Mouse (Mus musculus): ENCODE data around the gene Rufy1. TPM values are rescaled to one million over a fixed set of nuclear protein-coding genes. Genes with fewer than 3 reads are reported as not detected.

The Rufy1 gene
- polyA plus RNA-seq, 1 experiment: 12.5 TPM

- H3K27ac ChIP-seq (ENCODE audit: control insufficient read depth, insufficient read depth, low read depth, low read length, poor library complexity): 0 out of 2 replicates have a peak overlapping the region, but pooled peaks have one; percentile 9
- WGBS: 41% methylated on average over 6 of the region's 6 CpGs
Measured at GRCm38 (mm10) chr11:50415563-50416241, 15.2 kb downstream of the Rufy1 start.

GRCm38 (mm10) chr11:50407235-50407634, 23.7 kb downstream of the Rufy1 start:
- Histone ChIP-seq H3K4me3 (replicated peaks; ENCODE audit: control insufficient read depth, low read depth, low read length) (no peak overlapping the region), H3K27ac (ENCODE audit: control insufficient read depth, insufficient read depth, low read depth, low read length, poor library complexity) (no peak overlapping the region), H3K4me1 (ENCODE audit: control insufficient read depth, insufficient read depth, low read length) (no peaks in the 10 kb centered on the region)
- TF ChIP-seq CTCF (IDR thresholded peaks at IDR 0.05; ENCODE audit: control insufficient read depth, insufficient read depth, low read length) (no peak), POLR2A (IDR thresholded peaks at IDR 0.05; ENCODE audit: borderline replicate concordance, control insufficient read depth, low read depth, low read length) (no peak)
- 76% methylated on average over 6 of the region's 6 CpGs for WGBS

More at GRCm38 (mm10) chr11:50415563-50416241, 15.2 kb downstream of the Rufy1 start:
- TF ChIP-seq POLR2A (IDR thresholded peaks at IDR 0.05; ENCODE audit: borderline replicate concordance, control insufficient read depth, low read depth, low read length): no peak
- no peak for TF ChIP-seq CTCF (IDR thresholded peaks at IDR 0.05; ENCODE audit: control insufficient read depth, insufficient read depth, low read length)
- H3K4me3 ChIP-seq (replicated peaks; ENCODE audit: control insufficient read depth, low read depth, low read length): no peak overlapping the region
- H3K4me1 ChIP-seq (ENCODE audit: control insufficient read depth, insufficient read depth, low read length): peaks cover 5% of the 10 kb centered on the region

DNA sequence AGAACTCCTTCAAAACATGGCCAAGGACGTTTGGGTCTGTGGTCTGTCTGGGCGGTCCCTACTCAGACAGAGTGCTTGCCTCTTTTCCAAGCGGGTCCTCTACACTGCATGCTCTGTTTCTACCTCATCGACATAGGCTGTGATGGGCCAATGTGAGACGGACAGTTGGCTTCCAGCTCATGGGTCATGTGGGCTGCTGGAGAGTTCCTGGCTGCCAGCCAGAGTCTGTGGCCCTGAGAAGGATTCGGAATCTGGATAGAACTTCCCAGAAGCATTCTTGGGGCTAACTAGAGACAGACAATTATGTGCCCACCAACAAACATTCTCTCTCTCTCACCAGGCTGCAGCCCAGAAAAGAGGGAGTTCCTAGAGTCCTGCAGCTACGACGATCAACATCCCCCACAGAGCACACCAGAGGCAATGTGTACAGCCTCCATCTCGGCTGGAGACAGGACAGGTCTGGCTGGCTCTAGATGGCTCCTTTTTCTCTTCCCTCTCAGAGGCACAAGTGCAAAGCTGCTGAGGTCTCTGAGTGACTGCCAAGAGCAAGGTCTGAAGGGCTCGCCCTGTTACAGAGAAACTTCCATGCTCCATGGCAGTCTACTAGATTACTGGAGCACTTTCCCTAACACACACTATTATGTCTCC, 27.4 kb downstream of the Rufy1 start:
- no peak overlapping the region for H3K27ac ChIP-seq (ENCODE audit: control insufficient read depth, insufficient read depth, low read depth, low read length, poor library complexity)

DNA sequence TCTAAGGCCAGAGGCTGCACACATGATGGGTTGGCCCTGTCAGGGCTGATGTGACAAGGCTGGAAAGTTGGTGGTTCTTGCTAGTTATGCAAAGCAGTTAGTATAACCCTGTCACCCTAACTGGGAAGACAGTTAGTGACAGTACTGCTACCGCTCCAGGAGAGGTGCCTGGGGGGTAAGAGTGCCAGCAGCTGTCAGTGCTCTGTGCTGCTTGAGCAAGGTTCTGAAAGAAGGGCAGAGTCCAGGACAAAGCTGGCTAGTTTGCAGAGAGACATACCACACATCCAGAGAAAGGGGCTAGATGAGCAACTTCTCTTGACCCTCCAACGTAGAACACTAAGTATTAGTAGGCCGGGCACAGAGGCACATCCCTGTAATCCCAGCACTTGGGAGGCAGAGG, 28.4 kb downstream of the Rufy1 start:
- Histone ChIP-seq H3K4me3 (replicated peaks; ENCODE audit: control insufficient read depth, low read depth, low read length) (no peak overlapping the region), H3K27ac (ENCODE audit: control insufficient read depth, insufficient read depth, low read depth, low read length, poor library complexity) (no peak overlapping the region), H3K4me1 (ENCODE audit: control insufficient read depth, insufficient read depth, low read length) (no peaks in the 10 kb centered on the region)
- TF ChIP-seq POLR2A (IDR thresholded peaks at IDR 0.05; ENCODE audit: borderline replicate concordance, control insufficient read depth, low read depth, low read length) (no peak), CTCF (IDR thresholded peaks at IDR 0.05; ENCODE audit: control insufficient read depth, insufficient read depth, low read length) (no peak)
- 92% methylated on average over 3 of the region's 3 CpGs for WGBS

More for the DNA sequence above, 27.4 kb downstream of the Rufy1 start:
- no peaks in the 10 kb centered on the region for H3K4me1 ChIP-seq (ENCODE audit: control insufficient read depth, insufficient read depth, low read length)
- WGBS: 86% methylated on average over 10 of the region's 10 CpGs
- H3K4me3 ChIP-seq (replicated peaks; ENCODE audit: control insufficient read depth, low read depth, low read length): no peak overlapping the region
- no peak for TF ChIP-seq POLR2A (IDR thresholded peaks at IDR 0.05; ENCODE audit: borderline replicate concordance, control insufficient read depth, low read depth, low read length)

DNA sequence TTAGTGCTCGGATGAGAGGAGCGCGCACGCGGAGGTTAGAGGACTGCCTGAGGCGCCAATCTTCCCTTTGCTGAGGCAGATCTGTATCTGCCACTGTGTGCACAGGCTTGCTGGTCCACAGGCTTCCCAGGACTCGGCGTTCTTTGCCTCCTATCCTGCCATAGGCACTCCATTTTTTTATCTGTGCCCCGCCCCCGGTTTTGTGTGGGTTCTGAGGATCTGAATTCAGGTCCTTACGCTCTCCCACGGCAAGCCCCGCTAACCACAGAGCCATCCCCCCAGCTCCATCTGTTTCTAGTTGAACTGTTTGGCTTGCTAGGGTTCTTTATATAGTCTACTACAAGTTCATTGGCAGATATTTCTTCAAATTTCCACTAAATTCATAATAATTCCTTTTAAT, 32.1 kb downstream of the Rufy1 start:
- no peaks in the 10 kb centered on the region for H3K4me1 ChIP-seq (ENCODE audit: control insufficient read depth, insufficient read depth, low read length)

DNA sequence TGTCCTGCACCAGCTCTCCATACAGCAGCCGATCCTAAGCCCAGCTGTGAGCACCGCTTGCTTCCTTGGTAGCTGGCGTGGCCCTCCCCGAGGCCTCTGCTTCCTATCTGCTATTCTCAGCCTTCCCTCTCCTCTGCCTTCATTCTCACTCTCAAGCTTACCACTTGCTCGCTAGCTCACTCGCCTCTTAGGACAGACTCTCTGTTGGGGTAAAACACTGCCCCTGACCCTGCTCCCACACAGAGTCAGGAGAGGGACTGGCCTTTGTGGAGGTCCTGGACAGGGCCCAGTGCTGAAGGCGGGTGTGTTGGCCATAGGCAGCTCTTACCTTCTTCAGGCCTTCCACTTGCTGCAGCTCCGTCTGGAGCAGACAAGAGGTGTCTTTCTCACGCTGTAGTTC, 33.6 kb downstream of the Rufy1 start:
- Histone ChIP-seq H3K4me1 (ENCODE audit: control insufficient read depth, insufficient read depth, low read length) (no peaks in the 10 kb centered on the region), H3K27ac (ENCODE audit: control insufficient read depth, insufficient read depth, low read depth, low read length, poor library complexity) (no peak overlapping the region), H3K4me3 (replicated peaks; ENCODE audit: control insufficient read depth, low read depth, low read length) (no peak overlapping the region)
- 89% methylated on average over 9 of the region's 9 CpGs for WGBS
- TF ChIP-seq POLR2A (IDR thresholded peaks at IDR 0.05; ENCODE audit: borderline replicate concordance, control insufficient read depth, low read depth, low read length) (no peak), CTCF (IDR thresholded peaks at IDR 0.05; ENCODE audit: control insufficient read depth, insufficient read depth, low read length) (no peak)

More for the DNA sequence above, 32.1 kb downstream of the Rufy1 start:
- TF ChIP-seq CTCF (IDR thresholded peaks at IDR 0.05; ENCODE audit: control insufficient read depth, insufficient read depth, low read length) (no peak), POLR2A (IDR thresholded peaks at IDR 0.05; ENCODE audit: borderline replicate concordance, control insufficient read depth, low read depth, low read length) (no peak)
- 89% methylated on average over 13 of the region's 13 CpGs for WGBS
- Histone ChIP-seq H3K27ac (ENCODE audit: control insufficient read depth, insufficient read depth, low read depth, low read length, poor library complexity) (no peak overlapping the region), H3K4me3 (replicated peaks; ENCODE audit: control insufficient read depth, low read depth, low read length) (no peak overlapping the region)

DNA sequence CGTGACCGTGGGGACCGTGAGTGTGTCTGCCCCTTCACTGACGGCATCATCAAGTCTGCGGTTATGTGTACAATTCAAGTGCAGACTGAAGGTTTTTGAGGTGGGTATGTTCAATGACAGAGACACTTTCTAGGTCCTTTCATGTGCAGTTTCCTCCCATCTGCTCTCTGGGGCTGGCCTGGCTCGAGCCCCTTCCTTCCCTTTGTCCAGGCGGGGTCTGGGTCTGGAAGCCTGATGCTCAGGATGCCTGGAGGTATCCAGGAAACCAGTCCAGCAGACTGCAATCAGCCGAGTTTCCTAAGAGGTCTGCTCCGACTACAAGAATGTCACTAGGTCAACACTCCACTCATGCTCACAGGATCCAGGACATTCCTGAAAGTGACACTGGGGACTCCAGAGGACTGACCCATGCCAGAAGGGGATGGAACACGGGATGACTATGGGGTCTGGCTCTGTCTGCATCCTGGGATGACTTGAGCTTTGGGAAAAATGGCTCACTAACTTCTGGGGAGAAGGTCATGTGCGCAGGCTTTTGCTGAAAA, 34.1 kb downstream of the Rufy1 start:
- H3K4me3 ChIP-seq (replicated peaks; ENCODE audit: control insufficient read depth, low read depth, low read length): no peak overlapping the region
- TF ChIP-seq CTCF (IDR thresholded peaks at IDR 0.05; ENCODE audit: control insufficient read depth, insufficient read depth, low read length): no peak
- no peak for TF ChIP-seq POLR2A (IDR thresholded peaks at IDR 0.05; ENCODE audit: borderline replicate concordance, control insufficient read depth, low read depth, low read length)
- no peaks in the 10 kb centered on the region for H3K4me1 ChIP-seq (ENCODE audit: control insufficient read depth, insufficient read depth, low read length)
- WGBS: 84% methylated on average over 11 of the region's 11 CpGs
- H3K27ac ChIP-seq (ENCODE audit: control insufficient read depth, insufficient read depth, low read depth, low read length, poor library complexity): no peak overlapping the region

GRCm38 (mm10) chr11:50394731-50395130, 36.2 kb downstream of the Rufy1 start:
- TF ChIP-seq CTCF (IDR thresholded peaks at IDR 0.05; ENCODE audit: control insufficient read depth, insufficient read depth, low read length) (no peak), POLR2A (IDR thresholded peaks at IDR 0.05; ENCODE audit: borderline replicate concordance, control insufficient read depth, low read depth, low read length) (no peak)
- Histone ChIP-seq H3K4me3 (replicated peaks; ENCODE audit: control insufficient read depth, low read depth, low read length) (no peak overlapping the region), H3K27ac (ENCODE audit: control insufficient read depth, insufficient read depth, low read depth, low read length, poor library complexity) (no peak overlapping the region), H3K4me1 (ENCODE audit: control insufficient read depth, insufficient read depth, low read length) (no peaks in the 10 kb centered on the region)
- 79% methylated on average over 7 of the region's 7 CpGs for WGBS

All from bone marrow, adult 2 months (tissue).